Mouse (Mus musculus): ENCODE data around the gene Rps19bp1.

Rps19bp1 gene

DNA sequence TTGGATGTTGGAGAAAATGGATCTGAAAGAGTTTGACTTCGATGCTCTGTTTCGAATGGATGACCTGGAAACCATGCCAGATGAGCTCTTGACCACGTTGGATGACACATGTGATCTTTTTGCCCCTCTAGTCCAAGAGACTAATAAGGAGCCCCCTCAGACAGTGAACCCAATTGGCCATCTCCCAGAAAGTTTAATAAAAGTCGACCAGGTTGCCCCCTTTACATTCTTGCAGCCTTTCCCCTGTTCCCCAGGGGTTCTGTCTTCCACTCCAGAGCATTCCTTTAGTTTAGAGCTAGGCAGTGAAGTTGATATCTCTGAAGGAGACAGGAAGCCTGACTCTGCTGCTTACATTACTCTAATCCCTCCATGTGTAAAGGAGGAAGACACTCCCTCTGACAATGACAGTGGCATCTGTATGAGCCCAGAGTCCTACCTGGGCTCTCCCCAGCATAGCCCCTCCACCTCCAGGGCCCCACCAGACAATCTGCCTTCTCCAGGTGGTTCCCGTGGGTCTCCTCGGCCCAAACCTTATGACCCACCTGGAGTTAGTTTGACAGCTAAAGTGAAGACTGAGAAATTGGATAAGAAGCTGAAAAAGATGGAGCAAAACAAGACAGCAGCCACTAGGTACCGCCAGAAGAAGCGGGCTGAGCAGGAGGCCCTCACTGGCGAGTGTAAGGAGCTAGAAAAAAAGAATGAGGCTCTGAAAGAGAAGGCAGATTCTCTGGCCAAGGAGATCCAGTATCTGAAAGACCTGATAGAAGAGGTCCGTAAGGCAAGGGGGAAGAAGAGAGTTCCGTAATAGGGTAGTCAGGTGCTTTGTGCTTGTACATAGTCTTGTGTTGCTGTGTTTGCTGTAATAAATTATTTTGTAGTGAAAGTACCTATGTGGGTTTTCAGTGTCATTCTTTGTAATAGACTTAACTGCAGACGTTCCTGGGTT lies 7.2 kb downstream of the Rps19bp1 start:
- DNase-seq: no peak

DNA sequence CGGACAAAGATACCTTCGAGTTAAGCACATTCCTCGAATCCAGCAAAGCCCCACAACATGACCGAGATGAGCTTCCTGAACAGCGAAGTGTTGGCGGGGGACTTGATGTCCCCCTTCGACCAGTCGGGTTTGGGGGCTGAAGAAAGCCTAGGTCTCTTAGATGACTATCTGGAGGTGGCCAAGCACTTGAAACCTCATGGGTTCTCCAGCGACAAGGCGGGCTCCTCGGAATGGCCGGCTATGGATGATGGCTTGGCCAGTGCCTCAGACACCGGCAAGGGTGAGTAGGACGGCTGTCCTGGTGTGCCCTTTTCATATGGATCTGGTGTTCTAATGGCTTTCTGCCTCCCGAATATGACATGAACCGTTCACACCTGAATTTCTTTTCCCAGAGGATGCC lies 7.9 kb downstream of the Rps19bp1 start:
- DNase-seq: no peak

DNA sequence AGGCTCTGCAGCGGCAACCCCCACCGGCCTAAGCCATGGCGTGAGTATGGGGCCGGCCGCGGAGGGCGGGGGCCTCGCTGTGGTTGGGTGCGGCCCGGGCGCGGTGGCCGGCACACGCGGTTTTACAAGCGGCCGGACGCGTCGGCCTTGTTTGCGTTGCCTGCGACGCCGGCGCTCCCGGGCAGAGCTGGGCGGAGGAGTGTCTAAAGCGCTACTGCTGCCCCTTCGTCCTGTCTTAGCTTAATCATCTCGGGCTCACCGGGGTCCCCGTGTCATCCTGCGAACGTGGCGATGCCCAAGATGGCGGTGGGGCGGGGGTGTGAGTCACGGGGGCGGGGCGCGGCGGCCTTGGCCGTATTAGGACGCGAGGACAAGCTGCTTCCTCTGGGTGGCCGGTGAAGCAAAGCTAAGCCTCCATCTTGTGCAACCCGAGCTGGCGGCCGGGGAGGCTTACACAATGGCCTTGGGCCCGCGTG lies 8.4 kb downstream of the Rps19bp1 start:
- peak; percentile 87 to 90 for DNase-seq

DNA sequence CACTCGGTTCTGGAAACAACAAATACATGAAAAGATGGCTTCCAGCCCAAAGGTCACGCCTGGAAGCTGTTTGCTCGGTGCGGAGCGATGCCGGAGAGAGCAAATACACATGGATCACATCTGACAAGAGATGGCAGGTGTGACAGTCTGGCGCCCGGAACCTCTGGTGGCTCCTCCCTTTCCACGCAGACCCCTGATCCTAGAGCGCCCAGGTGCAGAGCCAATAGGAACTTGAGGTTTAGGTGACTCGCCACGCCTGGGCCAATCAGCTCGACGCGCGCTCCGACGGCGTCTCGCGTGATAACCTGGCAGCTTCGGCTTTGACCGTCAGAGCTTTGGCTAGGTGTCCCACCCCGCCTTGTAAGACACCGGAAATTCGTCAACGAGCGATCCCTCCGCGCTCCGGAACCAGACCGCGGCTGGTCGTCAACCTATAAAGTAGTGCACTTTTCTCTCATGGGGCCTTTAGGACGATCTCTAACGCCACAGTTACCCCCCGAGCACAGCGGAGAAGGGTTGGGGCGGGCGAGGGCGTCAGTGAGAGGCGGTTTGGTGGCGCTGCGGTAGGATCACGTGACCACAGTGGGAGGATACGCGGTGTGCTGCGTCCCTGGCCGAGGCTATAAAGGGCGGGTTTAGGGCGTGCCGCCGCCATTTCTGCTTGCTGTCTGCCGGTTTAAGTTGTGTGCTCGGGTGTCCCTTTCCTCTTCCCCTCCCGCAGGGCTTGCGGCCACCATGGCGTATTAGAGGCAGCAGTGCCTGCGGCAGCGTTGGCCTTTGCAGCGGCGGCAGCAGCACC lies 9.1 kb downstream of the Rps19bp1 start, which contains the start of gene Atf4:
TSS of gene Atf4 (plus strand) at position 338 of the 799 bp plus-strand sequence.
- peak; percentile 99 for DNase-seq

DNA sequence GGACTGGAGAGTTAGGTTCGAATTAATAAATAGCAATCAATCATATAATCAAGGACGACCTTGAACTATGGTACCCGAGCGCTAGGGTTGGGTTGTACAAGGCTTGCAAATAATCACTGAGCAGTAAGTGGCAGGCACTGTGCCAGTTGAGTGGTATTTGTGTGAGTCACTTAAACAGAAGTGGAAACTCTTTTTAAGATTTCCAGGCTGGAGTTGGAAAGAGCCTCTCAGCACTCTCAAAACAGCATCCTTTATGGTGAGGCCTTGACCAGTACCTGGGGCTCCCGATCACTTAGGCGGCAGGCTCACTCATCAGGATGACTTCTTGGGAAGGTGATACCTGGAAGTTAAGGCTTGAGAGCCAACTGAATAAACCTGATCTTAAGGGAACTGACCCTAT lies 9.9 kb downstream of the Rps19bp1 start:
- DNase-seq: peak in 1 of 2 experiments; percentile 47

DNA sequence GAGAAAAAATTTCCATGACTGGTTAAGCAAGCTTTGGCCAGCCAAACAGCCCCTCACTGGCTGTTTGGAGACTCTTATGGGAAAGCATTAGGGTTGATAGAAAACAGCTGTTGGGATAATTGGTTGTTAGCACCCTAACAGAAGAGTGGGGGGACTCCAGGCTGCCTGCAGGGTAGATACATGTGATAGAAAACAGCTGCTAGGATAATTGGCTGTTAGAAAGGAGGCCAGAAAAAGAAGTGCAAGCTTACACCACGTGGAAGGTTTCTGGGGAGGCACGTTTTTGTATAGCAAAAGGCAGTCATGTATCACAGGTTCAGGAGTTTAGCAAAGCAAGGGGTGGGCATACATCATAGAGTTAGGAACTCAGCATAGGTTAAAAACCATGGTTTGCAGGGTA lies 10.6 kb downstream of the Rps19bp1 start:
- DNase-seq: no peak

DNA sequence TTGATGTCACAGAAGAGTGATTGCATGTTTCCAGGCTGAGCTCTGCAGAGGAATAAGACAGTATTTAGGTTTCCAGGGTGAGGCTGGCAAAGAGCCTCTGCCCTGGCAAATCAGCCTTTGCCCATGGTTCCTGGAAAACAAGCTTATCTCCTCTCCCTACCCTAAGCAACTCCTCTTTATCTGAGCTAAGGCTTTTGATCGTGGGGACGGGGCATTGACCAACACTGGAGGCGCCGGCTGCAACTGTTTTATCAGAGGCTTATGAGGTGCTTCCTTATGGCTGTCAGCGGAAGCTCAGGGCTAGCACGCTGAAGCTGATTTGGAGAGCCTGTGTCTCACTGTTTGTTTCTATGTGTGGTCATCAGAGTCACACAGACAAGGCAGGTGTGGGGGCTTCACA lies 13.5 kb downstream of the Rps19bp1 start:
- DNase-seq: no peak

DNA sequence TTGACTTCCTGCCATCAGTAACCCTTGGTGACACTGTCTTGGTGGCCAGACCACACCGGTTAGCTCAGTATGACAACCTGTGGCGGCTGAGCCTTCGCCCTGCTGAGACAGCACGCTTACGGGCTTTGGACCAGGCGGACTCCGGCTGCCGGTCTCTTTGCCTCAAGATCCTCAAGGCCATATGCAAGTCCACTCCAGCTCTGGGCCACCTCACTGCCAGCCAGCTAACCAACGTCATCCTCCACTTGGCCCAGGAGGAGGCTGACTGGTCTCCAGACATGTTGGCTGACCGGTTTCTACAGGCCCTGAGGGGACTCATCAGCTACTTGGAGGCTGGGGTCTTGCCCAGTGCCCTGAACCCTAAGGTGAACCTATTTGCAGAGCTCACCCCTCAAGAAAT lies 14.4 kb downstream of the Rps19bp1 start:
- no peak for DNase-seq

DNA sequence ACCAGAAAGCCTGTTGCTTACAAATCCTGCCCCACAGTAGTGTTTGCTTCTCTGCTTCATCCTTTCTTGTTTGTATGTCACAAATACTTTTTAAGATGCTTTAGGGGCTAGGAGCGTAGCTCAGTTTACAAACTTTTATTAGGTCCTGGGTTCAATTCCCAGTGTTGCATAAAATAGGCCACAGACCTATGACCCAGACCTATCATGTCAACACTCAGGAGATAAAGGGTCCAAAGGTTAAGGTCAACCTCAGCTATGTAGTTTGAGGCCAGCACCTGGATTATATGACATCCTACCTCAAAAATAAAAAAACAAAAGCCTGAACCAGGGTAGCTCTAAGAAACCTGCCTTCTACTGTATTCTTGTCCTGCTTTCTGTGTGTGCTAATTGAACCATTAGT lies 15.5 kb downstream of the Rps19bp1 start:
- DNase-seq: no peak

DNA sequence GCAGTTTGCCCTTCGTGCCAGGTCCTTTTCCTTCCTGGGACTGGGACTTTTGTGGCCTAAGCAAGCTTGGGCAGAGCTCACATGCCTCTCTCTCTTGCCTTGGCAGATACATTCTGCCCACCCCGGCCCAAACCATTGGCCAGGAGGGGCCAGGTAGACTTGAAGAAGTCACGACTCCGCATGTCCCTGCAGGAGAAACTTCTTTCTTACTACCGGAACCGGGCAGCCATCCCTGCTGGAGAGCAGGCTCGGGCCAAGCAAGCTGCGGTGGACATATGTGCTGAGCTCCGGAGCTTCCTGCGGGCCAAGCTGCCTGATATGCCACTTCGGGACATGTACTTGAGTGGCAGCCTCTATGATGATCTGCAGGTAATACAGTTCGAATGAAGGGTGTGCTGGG lies 16.0 kb downstream of the Rps19bp1 start:
- DNase-seq: no peak

DNA sequence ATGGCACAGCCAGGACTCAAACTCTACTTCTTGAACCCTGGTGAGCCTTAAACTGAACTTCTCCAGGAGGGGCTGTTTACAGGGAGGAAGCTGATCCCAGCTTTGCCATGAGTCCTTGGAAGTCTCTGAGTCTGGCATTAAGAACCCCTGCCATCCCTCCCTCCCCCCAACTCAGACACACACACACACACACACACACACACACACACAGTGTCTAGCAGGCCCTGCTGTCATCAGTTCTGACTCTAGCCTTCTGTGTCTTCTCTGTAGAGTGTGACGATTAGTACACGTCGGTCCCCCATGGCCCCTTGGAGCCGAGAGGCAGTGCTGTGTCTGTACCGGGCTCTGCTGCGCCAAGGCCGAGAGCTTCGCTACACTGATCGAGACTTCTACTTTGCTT lies 28.6 kb downstream of the Rps19bp1 start, which contains the start of gene AC140267.1:
TSS of gene AC140267.1 (plus strand) at position 301 of the 400 bp plus-strand sequence.
- DNase-seq: no peak

DNA sequence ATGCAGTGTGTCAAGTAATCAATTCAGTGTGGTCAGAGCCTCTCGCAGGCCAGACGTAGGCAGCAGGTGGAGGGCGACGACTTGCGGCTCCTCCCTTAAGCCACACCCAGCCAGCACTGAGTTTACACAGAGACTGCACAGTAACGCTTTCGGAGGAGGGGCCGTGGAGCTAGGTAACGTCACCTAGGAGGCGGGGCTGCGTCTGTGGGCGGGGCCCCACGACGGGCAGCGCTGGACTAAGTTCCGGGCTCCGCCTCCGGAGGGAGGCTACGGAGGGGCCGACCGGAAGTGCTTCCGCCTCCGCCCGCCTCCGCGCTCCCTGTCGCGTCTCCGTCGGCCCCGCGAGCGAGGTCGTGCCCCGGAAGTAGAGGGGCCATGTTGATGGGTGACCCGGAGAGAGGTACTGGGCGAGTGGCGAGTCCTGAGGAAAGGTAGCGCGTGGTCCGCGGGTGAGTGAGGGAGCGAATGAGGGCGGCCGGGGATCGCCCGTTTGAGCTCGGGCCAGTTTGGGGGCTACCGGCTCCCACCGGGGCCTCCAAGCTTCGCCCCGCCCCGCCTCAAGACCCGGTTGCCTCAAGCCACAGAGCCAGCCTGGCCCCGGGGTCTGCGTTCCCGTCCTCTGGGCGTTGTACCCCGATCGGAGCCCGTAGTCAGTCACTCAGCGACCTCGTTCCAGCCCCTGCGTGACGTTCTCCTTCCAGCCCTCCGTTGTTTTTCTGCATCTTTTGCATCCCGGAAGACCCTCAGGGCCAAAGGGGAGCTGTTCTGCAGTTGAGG lies 30.2 kb downstream of the Rps19bp1 start, which contains the start of gene Mief1:
TSS of gene Mief1 (plus strand) at position 286 of the 777 bp plus-strand sequence.
- peak; percentile 99 for DNase-seq

DNA sequence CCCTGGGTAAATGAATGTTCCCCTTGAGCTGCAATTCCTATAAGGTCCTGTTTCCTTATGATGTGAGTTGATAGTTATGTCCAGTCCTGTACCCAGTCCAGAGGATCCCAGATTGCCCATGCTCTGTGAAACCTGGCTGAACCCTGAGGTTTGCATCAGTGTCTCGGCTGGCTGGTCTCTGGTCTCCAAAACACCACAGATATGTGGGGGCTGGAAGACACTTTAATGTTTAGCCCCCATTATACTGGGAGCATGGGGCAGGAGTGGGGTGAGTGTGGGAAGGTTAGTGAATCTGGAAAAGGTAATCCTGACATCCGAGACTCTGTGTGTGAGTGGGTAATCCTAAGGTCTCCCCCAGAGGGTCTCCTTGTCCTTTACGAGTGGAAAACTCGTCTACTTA lies 31.1 kb downstream of the Rps19bp1 start:
- no peak for DNase-seq

DNA sequence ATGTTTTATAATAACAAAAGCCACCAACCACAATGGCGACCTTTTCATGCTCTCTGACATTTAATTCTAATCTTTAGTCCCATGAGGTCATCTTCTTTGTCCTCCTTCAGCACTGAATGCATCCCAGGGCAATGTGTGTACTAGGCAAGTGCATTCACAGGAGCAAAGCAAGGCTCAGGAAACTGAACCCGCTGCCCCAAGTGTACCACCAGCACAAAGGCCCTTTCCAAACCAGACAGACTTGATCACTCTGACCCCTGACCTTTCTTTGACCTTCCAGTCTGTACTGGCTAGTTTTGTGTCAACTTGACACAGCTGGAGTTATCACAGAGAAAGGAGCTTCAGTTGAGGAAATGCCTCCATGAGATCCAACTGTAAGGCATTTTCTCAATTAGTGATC lies 31.8 kb downstream of the Rps19bp1 start:
- DNase-seq: no peak

DNA sequence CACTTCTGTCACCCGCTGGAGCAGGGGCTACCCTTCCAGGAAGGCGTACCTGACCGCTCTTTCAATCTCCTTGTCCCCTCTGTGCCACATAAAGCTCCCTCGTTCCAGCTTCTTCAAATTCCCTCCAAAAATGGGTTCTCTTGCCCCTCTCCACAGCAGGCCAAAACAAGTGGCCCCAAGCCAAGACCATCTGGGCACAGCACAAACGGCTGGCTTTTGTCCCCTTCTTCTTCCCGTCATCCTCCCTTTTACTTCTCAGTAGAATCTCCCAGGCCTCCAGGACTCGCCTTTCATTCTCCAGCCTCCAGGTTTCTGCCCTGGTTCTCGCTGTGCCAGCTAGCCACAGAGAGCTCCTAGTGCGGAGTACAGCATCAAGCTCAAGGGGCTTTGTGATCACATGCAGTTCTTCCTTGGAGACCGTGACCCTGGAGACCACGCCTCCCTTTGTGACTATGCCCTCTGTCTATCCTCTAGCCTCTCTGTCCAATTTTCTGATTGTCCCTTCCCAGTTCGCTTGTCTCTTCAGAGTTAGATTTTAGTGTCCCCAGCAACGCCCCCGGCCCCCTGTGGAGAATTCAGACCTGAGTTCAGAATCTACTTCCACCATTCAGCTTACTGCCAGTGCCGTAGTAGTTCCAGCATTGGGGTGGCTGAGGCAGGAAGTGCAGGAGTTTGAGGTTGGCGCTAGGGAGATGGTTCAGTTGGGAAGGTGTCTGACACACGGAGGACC lies 35.9 kb downstream of the Rps19bp1 start:
- no peak for DNase-seq

DNA sequence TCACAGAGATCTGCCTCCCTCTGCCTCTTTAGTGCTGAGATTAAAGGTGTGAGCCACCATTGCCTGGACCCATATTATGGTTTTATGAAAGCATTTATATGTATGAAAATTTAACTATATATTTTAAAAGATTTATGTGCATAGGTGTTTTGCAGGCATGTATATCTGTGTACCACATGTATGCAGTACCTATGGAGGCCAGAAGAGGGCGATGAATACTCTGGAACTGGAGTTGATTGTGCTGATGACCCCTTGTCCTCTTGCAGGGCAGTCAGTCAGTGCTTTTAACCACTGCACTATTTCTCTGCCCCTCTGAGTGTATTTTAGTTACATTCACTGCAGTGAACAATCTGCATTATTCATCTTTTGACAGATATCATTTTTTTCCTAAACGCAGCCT lies 38.3 kb downstream of the Rps19bp1 start:
- DNase-seq: peak; percentile 31 to 65

DNA sequence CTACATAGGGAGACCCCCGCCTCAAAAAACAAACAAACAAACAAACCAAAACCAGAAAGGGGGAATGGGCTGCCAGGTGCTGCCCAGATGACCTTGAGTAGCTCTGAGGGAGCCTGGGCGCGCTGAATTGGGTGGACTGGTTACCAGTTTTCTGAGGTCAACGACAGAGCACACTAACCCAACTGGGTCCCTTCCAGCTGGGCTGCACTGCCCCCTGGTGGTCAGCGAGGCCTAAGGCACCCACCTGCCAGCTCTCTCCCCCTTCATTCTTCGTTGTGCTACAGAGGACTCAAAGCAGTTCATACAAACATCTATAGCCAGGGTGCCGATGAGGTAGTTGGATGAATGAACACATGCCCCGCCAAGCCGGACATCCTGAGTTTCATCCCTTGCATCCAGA lies 38.9 kb downstream of the Rps19bp1 start:
- peak; percentile 56 to 74 for DNase-seq

DNA sequence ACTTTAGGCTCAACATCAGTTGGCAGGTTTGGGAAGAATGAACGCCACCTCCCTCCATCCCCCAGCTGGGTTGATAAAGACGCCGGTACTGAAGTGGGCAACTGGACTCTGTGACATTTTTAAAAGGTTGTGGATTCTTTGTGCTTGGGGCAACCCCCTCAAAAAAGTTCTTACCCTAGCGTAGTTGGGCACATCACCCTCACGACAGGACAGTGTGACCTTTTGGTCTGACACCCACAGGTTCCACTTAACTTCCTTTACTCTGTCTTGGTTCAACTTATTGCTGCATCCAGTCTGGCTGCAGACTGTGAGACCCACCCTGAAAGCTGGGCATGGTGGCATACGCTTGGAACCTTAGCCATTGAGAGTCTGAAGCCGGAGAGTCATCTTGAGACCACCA lies 40.4 kb downstream of the Rps19bp1 start:
- no peak for DNase-seq

DNA sequence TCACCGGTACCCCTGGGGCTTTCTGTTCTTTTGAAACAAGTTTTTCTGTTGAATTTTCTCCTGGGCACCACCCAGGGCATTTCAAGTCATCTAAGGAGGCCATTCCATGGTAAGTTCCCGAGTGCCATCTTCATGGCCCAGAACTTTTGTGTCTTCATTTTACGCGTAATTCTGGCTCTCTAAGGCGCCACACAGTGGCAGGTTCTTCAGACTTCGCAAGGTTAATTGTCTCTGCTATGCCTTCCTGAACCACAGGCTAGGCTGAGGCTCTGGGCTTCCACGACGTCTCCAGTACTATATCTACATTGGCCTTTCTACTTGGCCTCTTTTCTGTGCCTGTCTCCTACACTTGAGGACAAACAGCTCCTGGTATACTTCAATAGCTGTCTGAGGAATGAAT lies 43.1 kb downstream of the Rps19bp1 start:
- no peak for DNase-seq

DNA sequence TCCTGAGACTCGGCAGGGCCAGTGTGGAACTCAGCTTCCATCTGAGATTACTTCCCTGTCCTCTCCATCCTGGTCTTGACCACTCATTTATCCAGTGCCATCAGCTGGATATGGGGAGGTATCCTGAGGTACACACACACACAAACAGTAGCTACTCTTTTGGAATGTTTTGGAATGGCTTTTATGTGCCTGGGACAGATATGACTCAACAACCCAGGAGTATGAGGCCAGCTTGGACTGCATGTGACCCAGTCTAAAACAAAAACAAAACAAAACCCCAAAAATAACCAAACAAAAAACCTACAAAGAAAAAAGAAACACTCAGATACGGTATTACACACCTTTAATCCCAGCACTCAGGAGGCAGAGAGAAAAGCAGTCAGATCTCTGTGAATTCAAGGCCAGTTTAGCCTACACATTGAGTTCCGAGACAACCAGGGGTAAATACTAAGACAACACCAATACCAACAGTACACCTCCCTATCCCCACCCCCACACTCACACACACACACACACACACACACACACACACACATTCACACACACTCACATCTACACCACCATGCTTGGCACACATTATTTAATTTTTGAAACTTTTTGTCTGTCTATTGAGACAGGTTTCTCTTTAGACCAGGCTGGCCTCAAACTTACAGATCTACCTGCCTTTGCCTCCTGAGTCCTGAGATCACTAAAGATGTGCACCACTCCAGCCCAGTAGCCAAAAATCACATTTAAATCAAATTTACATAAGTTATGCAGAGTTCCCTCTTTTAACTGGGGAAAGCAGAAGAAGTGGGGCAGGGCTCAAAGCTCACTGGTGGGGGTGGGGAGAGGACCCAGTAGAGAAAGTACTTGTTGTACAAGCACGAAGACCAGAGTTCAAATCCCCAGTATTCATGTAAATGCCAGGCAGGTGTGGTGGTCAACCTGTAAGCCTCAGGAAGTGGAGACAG lies 44.1 kb downstream of the Rps19bp1 start:
- no peak for DNase-seq

DNA sequence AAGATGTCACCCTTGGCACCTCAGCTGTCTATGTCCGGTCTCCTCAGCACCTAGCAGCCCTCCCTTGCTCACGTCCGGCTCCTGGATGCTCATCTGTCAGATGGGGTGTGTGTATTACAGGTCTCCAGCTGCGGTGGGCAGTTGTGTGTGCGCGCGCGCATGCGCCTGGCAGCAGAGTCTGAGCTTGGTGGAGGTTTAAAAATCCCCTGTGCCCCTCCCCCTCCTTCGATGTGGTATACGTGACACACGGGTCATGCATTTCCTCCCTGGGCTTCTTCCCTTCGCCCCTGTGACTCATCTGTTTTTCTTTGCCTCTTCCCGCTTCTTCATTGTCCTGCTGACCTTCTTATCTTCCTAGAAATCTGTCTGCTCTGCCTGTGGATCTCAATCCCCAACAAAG lies 44.9 kb downstream of the Rps19bp1 start:
- DNase-seq: peak in 1 of 2 experiments; percentile 21

Measured in lung, adult 18-20 months (tissue).